In genomic region chr16:93143164-93143563, GRCm38 (mm10) we compare ENCODE assay signal across 14 mouse cellular contexts.
DNase-seq lines count a peak whose midpoint lies in the region; ATAC-seq lines count a peak whose summit lies in the region.
"Had no signal": no experiment of that assay in that cellular context is flagged by ENCODE, and none has a peak within 500 bp of the region (broad histone marks: within the 10 kb centered on the region; RNA-seq: fewer than 3 reads in every experiment).

No protein-coding gene starts in this region.

- 77% methylated on average over 10 of the region's 10 CpGs for WGBS in midbrain, embryonic 14.5 days
- WGBS in midbrain, embryonic 13.5 days = 85% methylated on average over 10 of the region's 10 CpGs

- no peak overlapping the region for H3K4me3 ChIP-seq in midbrain, embryonic 14.5 days (replicated peaks; ENCODE audit: low read depth, low read length)
- H3K4me3 ChIP-seq in midbrain, embryonic 13.5 days (replicated peaks) = no peak overlapping the region
- H3K4me3 ChIP-seq: embryonic facial prominence, embryonic 13.5 days; hindbrain, embryonic 13.5 days; liver, embryonic 13.5 days had no signal

- H3K4me1 ChIP-seq in midbrain, embryonic 14.5 days (ENCODE audit: control insufficient read depth, insufficient read depth, low read length) = no peaks in the 10 kb centered on the region
- 0 out of 2 replicates have a peak, but pooled peaks cover 4% of the 10 kb centered on the region for H3K4me1 ChIP-seq in midbrain, embryonic 13.5 days (replicated peaks)

- no peak overlapping the region for H3K27ac ChIP-seq in midbrain, embryonic 14.5 days (replicated peaks; ENCODE audit: low read depth, low read length)
- H3K27ac ChIP-seq in midbrain, embryonic 13.5 days = no peak overlapping the region
- H3K27ac ChIP-seq: embryonic facial prominence, embryonic 13.5 days; hindbrain, embryonic 13.5 days; liver, embryonic 13.5 days had no signal

- H3K27me3 ChIP-seq in midbrain, embryonic 14.5 days (ENCODE audit: control insufficient read depth, insufficient read depth, low read length) = no peaks in the 10 kb centered on the region
- no peaks in the 10 kb centered on the region for H3K27me3 ChIP-seq in midbrain, embryonic 13.5 days
- H3K27me3 ChIP-seq: embryonic facial prominence, embryonic 13.5 days; hindbrain, embryonic 13.5 days; Patski had no signal

- H3K4me2 ChIP-seq in midbrain, embryonic 14.5 days (ENCODE audit: low read length) = no peak overlapping the region
- H3K4me2 ChIP-seq in midbrain, embryonic 13.5 days (replicated peaks) = no peak overlapping the region
- H3K4me2 ChIP-seq: embryonic facial prominence, embryonic 13.5 days; hindbrain, embryonic 13.5 days; liver, embryonic 13.5 days had no signal

- H3K36me3 ChIP-seq in midbrain, embryonic 14.5 days (ENCODE audit: control insufficient read depth, insufficient read depth, low read length) = no peaks in the 10 kb centered on the region
- H3K36me3 ChIP-seq in midbrain, embryonic 13.5 days = no peaks in the 10 kb centered on the region
- H3K36me3 ChIP-seq: embryonic facial prominence, embryonic 13.5 days; hindbrain, embryonic 13.5 days; liver, embryonic 13.5 days had no signal

- no peak for ATAC-seq in cerebellum, adult (ENCODE audit: insufficient number of reproducible peaks, low FRiP score, low TSS enrichment)
- no peak for ATAC-seq in midbrain, embryonic 14.5 days (ENCODE audit: low FRiP score, low TSS enrichment)
- ATAC-seq in midbrain, embryonic 13.5 days = no peak
- ATAC-seq: Patski had no signal

- H3K9me3 ChIP-seq in midbrain, embryonic 14.5 days (ENCODE audit: control insufficient read depth, low read length) = no peaks in the 10 kb centered on the region
- no peaks in the 10 kb centered on the region for H3K9me3 ChIP-seq in midbrain, embryonic 13.5 days
- H3K9me3 ChIP-seq: embryonic facial prominence, embryonic 13.5 days; hindbrain, embryonic 13.5 days; liver, embryonic 13.5 days had no signal

- no peak overlapping the region for H3K9ac ChIP-seq in midbrain, embryonic 14.5 days (replicated peaks; ENCODE audit: low read length)
- no peak overlapping the region for H3K9ac ChIP-seq in midbrain, embryonic 13.5 days (replicated peaks)
- H3K9ac ChIP-seq: embryonic facial prominence, embryonic 13.5 days; hindbrain, embryonic 13.5 days; liver, embryonic 13.5 days had no signal

- peak; percentile 24 to 66 for DNase-seq in cerebellum, postnatal 25 days
- DNase-seq in midbrain, embryonic 14.5 days = peak; percentile 36
- DNase-seq in left cerebral cortex, adult 11 months (ENCODE audit: low spot score) = peak; percentile 47
- DNase-seq in right cerebral cortex, postnatal 36 days (ENCODE audit: low spot score in 2 of 2) = peak; percentile 63 to 77
- no peak for DNase-seq in spleen, postnatal 14 days (ENCODE audit: low spot score in 2 of 2)
- DNase-seq in c-Kit-positive CD71-positive TER-119-positive erythroid progenitor cells, embryonic 14.5 days (ENCODE audit: low spot score) = no peak
- DNase-seq: heart, adult 18-20 months; kidney, postnatal 25 days; liver, embryonic 13.5 days had no signal

Comparison
In these comparisons a context has a peak if more than half of its experiments do, and no peak if none do; other contexts are left out.
1. DNase-seq: peak in cerebellum, postnatal 25 days (2 of 2), midbrain, embryonic 14.5 days (single experiment), left cerebral cortex, adult 11 months (single experiment) and right cerebral cortex, postnatal 36 days (2 of 2); none in spleen, postnatal 14 days (0 of 2) and c-Kit-positive CD71-positive TER-119-positive erythroid progenitor cells, embryonic 14.5 days (single experiment).